Mouse (Mus musculus) small intestine, adult 2 months (tissue): ENCODE results near the gene Ccdc77. TPM values are rescaled to one million over a fixed set of nuclear protein-coding genes. Genes with fewer than 3 reads are reported as not detected.

Source experiments
- H3K27ac ChIP-seq: fragments of 200-500 bp; 2 replicates; pipeline ENCODE4 v1.5.1; 2012; ENCODE audit warnings: low read depth, low read length, control low read depth, inconsistent platforms; ENCODE audit not compliant: insufficient read depth
- H3K27me3 ChIP-seq: fragments of 200-500 bp; 2 replicates; pipeline ENCODE4 v1.6.1; 2012; ENCODE audit warnings: mild to moderate bottlenecking, moderate library complexity, low read length, inconsistent platforms; ENCODE audit not compliant: control insufficient read depth, insufficient read depth
- H3K36me3 ChIP-seq: fragments of 200-500 bp; 2 replicates; pipeline ENCODE4 v1.6.1; 2012; ENCODE audit warnings: mild to moderate bottlenecking, low read length, control low read depth, inconsistent platforms; ENCODE audit not compliant: control insufficient read depth, insufficient read depth
- H3K4me1 ChIP-seq: fragments of 200-500 bp; 2 replicates; pipeline ENCODE4 v1.6.1; 2012; ENCODE audit warnings: low read length, inconsistent platforms, mixed read lengths; ENCODE audit not compliant: control insufficient read depth, insufficient read depth, insufficient read length
- H3K4me3 ChIP-seq: fragments of 200-500 bp; 2 replicates; pipeline ENCODE4 v1.5.1; 2012; ENCODE audit warnings: low read depth, mild to moderate bottlenecking, control low read depth, inconsistent platforms, low read length, moderate library complexity
- CTCF ChIP-seq: fragments of 200-500 bp; IDR thresholded peaks from 2 replicates; pipeline ENCODE4 v1.5.1; 2012; ENCODE audit warnings: low read depth, mild to moderate bottlenecking, control low read depth, inconsistent platforms, low read length, moderate library complexity, mixed read lengths; ENCODE audit not compliant: insufficient replicate concordance, insufficient read length; ENCODE audit errors: extremely low read depth
- POLR2A ChIP-seq: fragments of 200-500 bp; IDR thresholded peaks from 2 replicates; pipeline ENCODE4 v1.6.1; 2012; ENCODE audit warnings: low read depth, mild to moderate bottlenecking, control low read depth, inconsistent platforms, low read length, moderate library complexity
- WGBS: fragments of 180-500 bp; shearing (Covaris S2); methylation state at CpG from one replicate; pipeline ENCODE4 v1.1.7; 2018; 5-methylcytosine and 5-hydroxymethylcytosine counted together
- polyA plus RNA-seq: library from polyadenylated mRNA; depleted of rRNA; stranded (reverse); fragments of >200 nt; gene quantifications from 2 replicates; pipeline ENCODE4 v1.2.3, GENCODE M21; 2012

Gene Ccdc77
- polyA plus RNA-seq, 1 experiment: 0.58 TPM

DNA sequence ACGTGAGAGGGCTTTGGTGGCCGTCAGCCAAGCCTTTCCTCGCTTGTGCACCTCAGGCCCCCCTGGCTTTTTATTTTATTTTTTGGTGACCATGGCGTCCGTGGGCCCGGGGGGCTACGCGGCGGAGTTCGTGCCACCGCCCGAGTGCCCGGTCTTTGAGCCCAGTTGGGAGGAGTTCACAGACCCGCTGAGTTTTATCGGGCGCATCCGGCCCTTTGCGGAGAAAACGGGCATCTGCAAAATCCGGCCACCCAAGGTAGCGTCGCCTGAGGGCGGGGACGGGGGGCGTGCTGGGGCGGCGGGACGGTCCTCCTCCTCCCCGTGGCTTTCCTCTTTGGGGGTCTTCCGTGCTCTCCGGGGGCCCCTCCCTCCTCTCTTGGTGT lies 340 bp upstream of the Ccdc77 start:
- peak overlapping the region; percentile 97 for H3K27ac ChIP-seq
- H3K36me3 ChIP-seq: peaks cover 19% of the 10 kb centered on the region
- H3K27me3 ChIP-seq: no peaks in the 10 kb centered on the region
- H3K4me1 ChIP-seq: peaks cover 3% of the 10 kb centered on the region; the same call in 1 of the 2 replicates
- peak overlapping the region; percentile 68 for H3K4me3 ChIP-seq
- under 1% methylated on average over 31 of the region's 31 CpGs for WGBS
- TF ChIP-seq POLR2A (no peak), CTCF (no peak)

DNA sequence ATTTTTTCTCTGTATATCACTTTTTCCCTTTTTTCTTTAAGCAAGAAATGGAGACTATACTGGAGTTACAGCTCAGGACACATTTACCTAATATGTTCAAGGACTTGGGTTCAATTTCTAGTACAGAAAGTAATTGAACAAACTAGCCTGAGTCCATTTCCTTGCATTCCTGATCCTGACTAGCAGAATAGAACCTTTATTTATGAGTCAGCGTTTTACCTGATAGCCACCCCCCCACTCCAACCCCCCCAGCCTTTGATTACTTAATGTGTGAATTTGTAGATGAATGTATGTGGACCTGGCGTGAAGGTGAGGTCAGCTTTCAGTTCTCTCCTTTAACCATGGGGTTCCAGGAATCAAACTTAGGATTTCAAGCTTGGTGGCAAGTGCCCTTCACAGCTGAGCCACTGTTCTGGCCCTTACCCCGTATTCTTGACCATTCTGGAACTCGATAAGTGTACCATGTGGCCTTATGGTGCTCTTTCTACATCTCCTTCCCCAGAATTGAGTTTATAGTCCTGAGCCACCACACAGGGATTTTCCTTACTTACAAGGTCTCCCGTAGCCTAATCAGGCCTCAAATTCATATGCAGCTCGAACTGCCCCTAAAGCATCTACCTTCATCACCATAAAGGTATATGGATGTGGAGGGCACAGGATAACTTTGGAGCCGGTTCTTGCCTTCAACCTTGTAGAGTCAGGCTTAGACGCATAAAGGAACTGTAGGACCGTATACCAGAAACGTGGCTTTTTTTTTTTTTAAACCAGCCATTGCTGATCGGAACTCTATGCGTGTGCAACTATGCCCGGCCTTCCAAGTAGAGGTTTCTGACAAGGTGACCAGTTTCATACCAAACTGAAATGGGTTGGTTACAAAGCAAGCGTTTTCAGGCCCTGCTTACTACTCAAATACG lies 1.1 kb downstream of the Ccdc77 start:
- 5% methylated on average over 15 of the region's 15 CpGs for WGBS
- H3K27ac ChIP-seq: peak overlapping the region; percentile 97
- no peaks in the 10 kb centered on the region for H3K27me3 ChIP-seq
- peaks cover 7% of the 10 kb centered on the region for H3K36me3 ChIP-seq
- peak overlapping the region; percentile 68 for H3K4me3 ChIP-seq
- H3K4me1 ChIP-seq: peaks cover 3% of the 10 kb centered on the region; the same call in 1 of the 2 replicates
- TF ChIP-seq POLR2A (no peak), CTCF (no peak)

DNA sequence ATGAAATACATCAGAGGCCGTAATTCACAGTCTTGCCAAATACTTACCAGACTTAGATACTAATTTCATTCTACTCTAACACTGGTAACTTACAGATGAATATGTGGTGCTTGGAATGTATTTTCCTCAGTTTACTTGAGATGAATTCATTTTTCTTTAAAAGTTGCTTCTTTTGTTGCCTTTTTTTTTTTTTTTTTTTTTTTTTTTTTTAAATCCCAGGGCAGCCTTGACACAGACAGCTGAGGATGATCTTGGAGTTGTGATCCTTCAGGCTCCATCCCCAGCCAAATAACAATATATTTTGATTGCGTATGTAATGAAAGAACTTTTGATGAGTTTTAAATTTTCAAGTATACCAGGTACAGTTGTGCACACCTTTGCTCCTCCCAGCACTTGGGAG lies 2.0 kb downstream of the Ccdc77 start:
- Histone ChIP-seq H3K27me3 (no peaks in the 10 kb centered on the region), H3K27ac (no peak overlapping the region), H3K36me3 (peaks cover under 1% of the 10 kb centered on the region), H3K4me3 (no peak overlapping the region), H3K4me1 (peaks cover 3% of the 10 kb centered on the region; the same call in 1 of the 2 replicates)
- WGBS: 95% methylated on average over 2 of the region's 2 CpGs
- TF ChIP-seq POLR2A: no peak
- TF ChIP-seq CTCF: no peak

DNA sequence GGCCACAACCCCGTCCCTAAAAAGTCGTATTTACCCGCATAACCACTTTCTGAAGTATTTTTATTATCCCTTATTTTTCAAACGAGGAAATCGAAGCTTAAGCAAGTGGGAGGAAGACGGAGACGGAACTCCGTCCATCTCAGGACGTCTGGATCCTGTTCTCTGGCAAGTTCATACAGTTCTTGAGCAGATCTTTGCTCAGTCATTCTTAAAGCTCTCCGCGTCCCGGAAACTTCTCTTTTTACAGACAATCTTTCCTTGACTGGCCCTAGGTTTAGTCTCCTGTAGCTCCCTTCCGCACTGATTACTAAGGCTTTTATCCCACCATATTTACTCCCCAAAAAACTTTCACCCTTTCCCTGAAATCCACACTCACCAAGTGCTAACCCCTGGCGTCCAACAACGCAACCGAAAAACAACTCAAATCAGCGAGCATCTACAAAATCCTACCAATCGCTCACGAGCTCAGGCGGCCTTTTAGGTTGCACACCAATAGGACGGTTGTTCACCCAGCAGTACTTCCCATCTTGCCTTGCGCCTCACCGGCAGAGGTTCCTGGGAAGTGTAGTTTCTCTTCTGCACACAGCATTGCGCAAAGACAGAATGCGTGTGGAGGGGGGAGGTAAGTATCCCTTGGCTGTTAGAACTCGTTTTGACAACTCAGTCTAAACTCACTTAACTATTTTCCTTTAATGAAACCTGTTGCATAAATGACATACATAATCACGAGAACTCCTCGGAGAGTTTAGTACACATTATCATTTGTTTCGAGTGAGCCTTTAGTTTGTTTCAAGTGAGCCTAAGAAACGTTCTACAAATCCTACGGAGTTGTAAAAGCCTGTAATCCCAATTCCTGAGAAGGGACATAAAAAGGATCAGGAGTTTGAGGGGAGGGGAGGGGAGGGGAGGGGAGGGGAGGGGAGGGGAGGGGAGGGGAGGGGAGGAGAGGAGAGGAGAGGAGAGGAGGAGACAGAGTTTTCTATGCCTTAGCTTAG lies 6.9 kb downstream of the Ccdc77 start:
- no peaks in the 10 kb centered on the region for H3K4me1 ChIP-seq
- H3K27ac ChIP-seq: peak overlapping the region; percentile 45
- peak overlapping the region; percentile 60 for H3K4me3 ChIP-seq
- under 1% methylated on average over 31 of the region's 31 CpGs for WGBS
- H3K27me3 ChIP-seq: no peaks in the 10 kb centered on the region
- TF ChIP-seq POLR2A: no peak
- TF ChIP-seq CTCF: no peak
- H3K36me3 ChIP-seq: peaks cover 4% of the 10 kb centered on the region; the same call in 1 of the 2 replicates

DNA sequence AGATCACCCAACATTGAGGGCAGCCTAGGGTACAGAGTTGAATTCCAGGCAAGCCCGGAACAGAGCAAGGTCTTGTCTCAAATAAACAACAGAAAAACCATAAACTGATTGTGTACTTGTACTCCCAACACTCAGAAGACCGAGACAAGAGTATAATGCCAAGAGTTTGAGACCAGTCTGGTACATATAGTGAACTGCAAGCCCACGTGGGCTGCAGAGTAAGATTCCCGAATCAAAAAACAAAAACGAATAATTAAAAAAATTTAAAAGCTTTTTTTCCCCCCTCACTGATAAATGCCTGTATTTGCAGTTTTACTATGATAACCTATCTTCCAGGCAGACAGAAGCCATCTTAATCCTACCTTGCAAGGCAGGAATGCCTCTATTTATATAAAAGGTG lies 7.7 kb downstream of the Ccdc77 start:
- Histone ChIP-seq H3K4me3 (no peak overlapping the region), H3K27ac (no peak overlapping the region)
- 4% methylated on average over 5 of the region's 5 CpGs for WGBS

DNA sequence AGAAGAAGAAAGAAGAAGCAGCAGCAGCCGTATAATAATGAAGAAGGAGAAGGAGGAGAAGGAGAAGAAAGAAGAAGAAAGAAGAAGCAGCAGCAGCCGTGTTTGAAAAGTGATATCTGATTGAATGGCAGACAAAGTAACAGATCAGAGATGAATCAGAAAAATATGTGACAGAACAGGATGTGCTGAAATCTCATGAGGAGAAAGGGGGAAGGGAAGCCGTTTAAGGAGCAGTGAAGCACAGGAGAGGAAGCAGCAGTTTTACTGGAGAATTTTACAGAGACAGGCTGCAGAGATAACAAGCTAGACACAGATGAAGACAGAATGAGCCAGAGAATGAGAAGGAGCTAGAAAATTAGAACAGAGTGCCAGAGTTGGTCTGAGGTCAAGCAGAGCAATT lies 15.2 kb downstream of the Ccdc77 start:
- Histone ChIP-seq H3K27me3 (no peaks in the 10 kb centered on the region), H3K36me3 (peaks cover 28% of the 10 kb centered on the region), H3K4me3 (no peak overlapping the region), H3K4me1 (no peaks in the 10 kb centered on the region), H3K27ac (no peak overlapping the region)
- WGBS: 87% methylated on average over 3 of the region's 3 CpGs
- TF ChIP-seq POLR2A: no peak
- no peak for TF ChIP-seq CTCF

More for the DNA sequence above, 7.7 kb downstream of the Ccdc77 start:
- no peaks in the 10 kb centered on the region for H3K4me1 ChIP-seq
- TF ChIP-seq CTCF: no peak
- no peak for TF ChIP-seq POLR2A
- H3K36me3 ChIP-seq: peaks cover 5% of the 10 kb centered on the region
- H3K27me3 ChIP-seq: no peaks in the 10 kb centered on the region
